Mouse (Mus musculus) neural tube, embryonic 14.5 days (tissue): ENCODE data around the gene Prtn3. TPM values are rescaled to one million over a fixed set of nuclear protein-coding genes. Genes with fewer than 3 reads are reported as not detected.
A peak's percentile ranks its signal among the peaks of the same experiment; 100 is the strongest.
"Not testable (repeated sequence)": the region's sequence is repeated elsewhere in the genome, so short reads cannot be mapped to it uniquely, and the experiment has no call there.

ENCODE experiments used
- ATAC-seq: fragments of 200-750 bp; cut with Nextera tagmentation; 2 replicates; pipeline ENCODE4 v1.8.0; 2017; ENCODE audit warnings: low read depth, mild to moderate bottlenecking, moderate TSS enrichment, moderate library complexity
- H3K27ac ChIP-seq: fragments of 300-500 bp; sonication (generic); 2 replicates; pipeline ENCODE4 v1.5.1; 2014; ENCODE audit warnings: low read depth, mild to moderate bottlenecking, control low read depth, low read length, moderate library complexity, mixed read lengths
- H3K27me3 ChIP-seq: fragments of 300-500 bp; sonication (generic); 2 replicates; pipeline ENCODE4 v1.6.1; 2014; ENCODE audit warnings: low read length; ENCODE audit not compliant: control insufficient read depth, insufficient read depth
- H3K36me3 ChIP-seq: fragments of 300-500 bp; sonication (generic); 2 replicates; pipeline ENCODE4 v1.6.1; 2014; ENCODE audit warnings: low read length, mixed read lengths; ENCODE audit not compliant: control insufficient read depth, insufficient read depth
- H3K4me1 ChIP-seq: fragments of 300-500 bp; sonication (generic); 2 replicates; pipeline ENCODE4 v1.6.1; 2014; ENCODE audit warnings: low read length; ENCODE audit not compliant: control insufficient read depth, insufficient read depth
- H3K4me2 ChIP-seq: fragments of 300-500 bp; sonication (generic); 2 replicates; pipeline ENCODE4 v1.6.1; 2014; ENCODE audit warnings: mild to moderate bottlenecking, low read depth, low read length, control low read depth
- H3K4me3 ChIP-seq: fragments of 300-500 bp; sonication (generic); 2 replicates; pipeline ENCODE4 v1.5.1; 2014; ENCODE audit warnings: low read depth, low read length, control low read depth, mixed read lengths
- H3K9ac ChIP-seq: fragments of 300-500 bp; sonication (generic); replicated peaks from 2 replicates; pipeline ENCODE4 v1.6.1; 2014; ENCODE audit warnings: low read depth, mild to moderate bottlenecking, control low read depth, low read length, mixed read lengths
- H3K9me3 ChIP-seq: fragments of 300-500 bp; sonication (generic); 2 replicates; pipeline ENCODE4 v1.6.1; 2016; ENCODE audit warnings: low read length; ENCODE audit not compliant: control insufficient read depth
- WGBS: fragments of 180-500 bp; shearing (Covaris S2); extraction: QIAGEN DNeasy Blood & Tissue Kit; methylation state at CpG from one replicate; pipeline ENCODE4 v1.1.7; 2014; 5-methylcytosine and 5-hydroxymethylcytosine counted together
- polyA plus RNA-seq: library from polyadenylated mRNA; unstranded; fragments of >200 nt; fragmentation: Nextera tagmentation; extraction: Ambion mirVana; gene quantifications from 2 replicates; pipeline ENCODE4 v1.2.1, GENCODE M21; 2014

The Prtn3 gene
- polyA plus RNA-seq, 1 experiment from 2014 or later: 11.1 TPM

DNA sequence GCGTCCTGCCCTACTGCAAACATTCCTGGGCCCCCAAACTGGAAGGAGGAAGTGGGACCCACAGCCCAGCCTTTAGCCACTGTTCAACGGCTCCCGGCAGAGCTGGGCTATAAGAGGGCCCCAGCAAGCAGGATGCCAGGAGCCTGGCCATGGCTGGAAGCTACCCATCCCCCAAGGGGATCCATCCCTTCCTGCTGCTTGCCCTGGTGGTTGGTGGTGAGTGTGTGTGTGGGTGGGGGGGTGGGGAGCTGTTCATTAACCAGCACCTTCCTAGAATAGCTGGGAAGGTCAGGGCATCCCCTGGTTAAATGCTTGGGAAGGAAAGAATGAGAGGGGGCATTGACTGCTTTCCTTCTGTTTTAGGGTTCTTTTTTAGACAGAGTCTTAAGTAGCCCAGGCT is 5.3 kb downstream of the Prtn3 start:
- Histone ChIP-seq H3K4me3 (no peak overlapping the region), H3K4me2 (no peak overlapping the region), H3K27me3 (no peaks in the 10 kb centered on the region), H3K4me1 (peaks cover 5% of the 10 kb centered on the region; the same call in 1 of the 2 replicates), H3K9me3 (no peaks in the 10 kb centered on the region), H3K9ac (no peak overlapping the region), H3K27ac (no peak overlapping the region), H3K36me3 (no peaks in the 10 kb centered on the region)
- ATAC-seq: no peak
- WGBS: 41% methylated on average over 3 of the region's 3 CpGs

DNA sequence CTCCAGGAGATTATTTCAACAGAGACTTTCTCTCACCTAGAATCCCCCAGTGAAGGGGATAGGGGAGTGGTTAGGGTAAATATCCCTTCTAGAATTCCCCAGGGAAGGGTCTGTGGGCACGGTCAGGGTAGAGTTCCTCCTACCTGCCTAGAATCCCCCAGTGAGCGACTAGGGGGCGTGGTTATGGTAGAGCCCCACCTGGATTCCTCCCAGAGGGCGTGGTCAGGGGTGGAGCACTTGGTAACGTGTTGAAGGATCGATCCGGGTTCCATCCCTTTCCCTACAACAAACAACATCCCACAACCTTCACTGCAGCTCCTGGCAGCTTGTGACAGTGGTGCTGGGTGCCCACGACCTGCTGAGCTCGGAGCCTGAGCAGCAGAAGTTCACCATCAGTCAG is 6.4 kb downstream of the Prtn3 start:
- Histone ChIP-seq H3K9me3 (no peaks in the 10 kb centered on the region), H3K4me3 (no peak overlapping the region), H3K27me3 (no peaks in the 10 kb centered on the region), H3K36me3 (no peaks in the 10 kb centered on the region), H3K9ac (no peak overlapping the region), H3K4me2 (no peak overlapping the region), H3K4me1 (no peaks in the 10 kb centered on the region; the same call in 1 of the 2 replicates), H3K27ac (no peak overlapping the region)
- ATAC-seq: no peak
- WGBS: 18% methylated on average over 9 of the region's 9 CpGs

GRCm38 (mm10) chr10:79881981-79882380 is 7.7 kb downstream of the Prtn3 start:
- Histone ChIP-seq H3K4me2 (no peak overlapping the region; the same call in 1 of the 2 replicates), H3K9me3 (no peaks in the 10 kb centered on the region), H3K36me3 (no peaks in the 10 kb centered on the region), H3K9ac (0 out of 2 replicates have a peak overlapping the region, but pooled peaks have one; percentile 11), H3K27ac (no peak overlapping the region), H3K27me3 (no peaks in the 10 kb centered on the region), H3K4me1 (no peaks in the 10 kb centered on the region; the same call in 1 of the 2 replicates), H3K4me3 (no peak overlapping the region)
- no peak for ATAC-seq
- 6% methylated on average over 21 of the region's 22 CpGs for WGBS

GRCm38 (mm10) chr10:79883297-79884084 is 9.2 kb downstream of the Prtn3 start:
- WGBS: 17% methylated on average over 22 of the region's 22 CpGs
- ATAC-seq: no peak
- H3K4me2 ChIP-seq: no peak overlapping the region

GRCm38 (mm10) chr10:79884446-79884845 is 10.2 kb downstream of the Prtn3 start:
- Histone ChIP-seq H3K9ac (no peak overlapping the region), H3K36me3 (no peaks in the 10 kb centered on the region), H3K4me1 (no peaks in the 10 kb centered on the region; the same call in 1 of the 2 replicates), H3K9me3 (no peaks in the 10 kb centered on the region), H3K27me3 (no peaks in the 10 kb centered on the region), H3K4me3 (no peak overlapping the region), H3K27ac (no peak overlapping the region), H3K4me2 (no peak overlapping the region)
- no peak for ATAC-seq
- 71% methylated on average over 4 of the region's 4 CpGs for WGBS

More at GRCm38 (mm10) chr10:79883297-79884084, 9.2 kb downstream of the Prtn3 start:
- H3K36me3 ChIP-seq: no peaks in the 10 kb centered on the region
- H3K4me1 ChIP-seq: no peaks in the 10 kb centered on the region; the same call in 1 of the 2 replicates
- H3K9ac ChIP-seq: no peak overlapping the region
- H3K4me3 ChIP-seq: no peak overlapping the region
- H3K9me3 ChIP-seq: no peaks in the 10 kb centered on the region
- no peaks in the 10 kb centered on the region for H3K27me3 ChIP-seq
- no peak overlapping the region for H3K27ac ChIP-seq

DNA sequence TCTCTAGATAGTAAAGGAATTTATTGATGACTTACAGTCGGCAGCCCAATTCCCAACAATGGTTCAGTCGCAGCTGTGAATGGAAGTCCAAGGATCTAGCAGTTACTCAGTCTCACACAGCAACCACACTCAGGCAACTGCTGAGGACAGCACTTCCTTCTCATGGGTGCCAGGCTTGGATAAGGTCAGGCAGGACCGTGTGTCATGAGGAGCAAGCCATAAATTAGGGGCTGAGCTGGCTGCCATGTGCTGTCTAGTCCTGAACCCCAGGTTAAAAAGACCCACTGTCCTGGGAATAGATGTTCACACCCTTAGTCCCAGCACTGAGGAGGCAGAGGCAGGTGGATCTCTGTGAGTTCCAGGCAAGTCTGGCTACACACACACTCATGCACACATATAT is 10.7 kb downstream of the Prtn3 start:
- not testable (repeated sequence) for H3K9me3 ChIP-seq, H3K27ac ChIP-seq, ATAC-seq, H3K4me1 ChIP-seq, H3K4me3 ChIP-seq, H3K27me3 ChIP-seq, H3K9ac ChIP-seq, H3K36me3 ChIP-seq, H3K4me2 ChIP-seq
- 68% methylated on average over 3 of the region's 3 CpGs for WGBS

GRCm38 (mm10) chr10:79886054-79886453 is 11.8 kb downstream of the Prtn3 start, which contains the start of gene Elane:
Elane (plus strand) TSS chr10:79886247.
- no peaks in the 10 kb centered on the region for H3K36me3 ChIP-seq
- no peaks in the 10 kb centered on the region; the same call in 1 of the 2 replicates for H3K4me1 ChIP-seq
- H3K9ac ChIP-seq: no peak within 1 kb of the TSS
- no peak within 1 kb of the TSS for H3K27ac ChIP-seq
- 77% methylated on average over 6 of the region's 6 CpGs for WGBS
- no peaks in the 10 kb centered on the region for H3K9me3 ChIP-seq
- no peak within 1 kb of the TSS for H3K4me3 ChIP-seq
- H3K27me3 ChIP-seq: no peaks in the 10 kb centered on the region
- H3K4me2 ChIP-seq: no peak within 1 kb of the TSS
- ATAC-seq: no peak

GRCm38 (mm10) chr10:79886611-79887010 is 12.3 kb downstream of the Prtn3 start:
- WGBS: 77% methylated on average over 8 of the region's 8 CpGs
- no peak for ATAC-seq
- no peak overlapping the region for H3K27ac ChIP-seq
- H3K4me3 ChIP-seq: no peak overlapping the region
- H3K36me3 ChIP-seq: no peaks in the 10 kb centered on the region
- no peak overlapping the region for H3K4me2 ChIP-seq
- no peaks in the 10 kb centered on the region for H3K27me3 ChIP-seq
- H3K9ac ChIP-seq: no peak overlapping the region
- no peaks in the 10 kb centered on the region; the same call in 1 of the 2 replicates for H3K4me1 ChIP-seq
- H3K9me3 ChIP-seq: no peaks in the 10 kb centered on the region

- Histone ChIP-seq H3K4me2 (no peak overlapping the region), H3K27me3 (no peaks in the 10 kb centered on the region), H3K4me3 (no peak overlapping the region), H3K36me3 (no peaks in the 10 kb centered on the region), H3K27ac (no peak overlapping the region), H3K4me1 (no peaks in the 10 kb centered on the region), H3K9ac (no peak overlapping the region), H3K9me3 (no peaks in the 10 kb centered on the region)
- WGBS: 76% methylated on average over 2 of the region's 2 CpGs
- no peak for ATAC-seq
These were observed 15.1 kb downstream of the Prtn3 start for GRCm38 (mm10) chr10:79889386-79889785.
